Mouse (Mus musculus) heart, adult 2 months (tissue): ENCODE data around the gene Kcna7.

ENCODE experiments used
- CTCF ChIP-seq: fragments of 200-600 bp; IDR thresholded peaks from 2 replicates; pipeline ENCODE4 v1.8.1; 2022; ENCODE audit warnings: antibody characterized with exemption, mild to moderate bottlenecking, moderate library complexity
- EP300 ChIP-seq: fragments of 200-500 bp; IDR thresholded peaks from 2 replicates; pipeline ENCODE4 v1.6.1; 2011; ENCODE audit warnings: low read depth, low read length, control low read depth; ENCODE audit not compliant: insufficient read depth
- POLR2A ChIP-seq: fragments of 200-500 bp; IDR thresholded peaks from 2 replicates; pipeline ENCODE4 v1.6.1; 2011; ENCODE audit warnings: mild to moderate bottlenecking, low read depth, low read length, control low read depth; ENCODE audit not compliant: insufficient read depth

- no peak for TF ChIP-seq CTCF
- TF ChIP-seq EP300 = no peak
- no peak for TF ChIP-seq POLR2A
These were observed 41.1 kb downstream of the Kcna7 start for GRCm38 (mm10) chr7:45446589-45446988.
